9 mouse cellular contexts compared by ENCODE assay signal in genomic region chr2:103865319-103866171, GRCm38 (mm10).
DNase-seq lines count a peak whose midpoint lies in the region; ATAC-seq and TF ChIP-seq lines count a peak whose summit lies in the region.
"Had no signal": no experiment of that assay in that cellular context is flagged by ENCODE, and none has a peak within 500 bp of the region (broad histone marks: within the 10 kb centered on the region; RNA-seq: fewer than 3 reads in every experiment).

No protein-coding gene starts in this region.

- intact Hi-C loops in left cerebral cortex, postnatal 10 days (cut with DNase I): loop anchor here (10.0 kb wide), 1 partner anchor 301 kb away; the partner anchor contains the start of gene Abtb2

- WGBS in midbrain, embryonic 10.5 days: 77% methylated on average over 4 of the region's 4 CpGs
- WGBS in midbrain, embryonic 13.5 days: 77% methylated on average over 4 of the region's 4 CpGs
- whole genome bisulfite sequencing in heart, postnatal 0 days: 68% methylated on average over 4 of the region's 4 CpGs

- TF ChIP-seq POLR2A in cortical plate, adult 2 months (IDR thresholded peaks at IDR 0.05; ENCODE audit: extremely low read depth, insufficient read depth, low read length): no peak

- no peak overlapping the region for H3K9ac ChIP-seq in midbrain, embryonic 13.5 days (replicated peaks)
- H3K9ac ChIP-seq in heart, postnatal 0 days (replicated peaks; ENCODE audit: low read depth, low read length): no peak overlapping the region

- peak; percentile 58 for TF ChIP-seq CTCF in cortical plate, adult 2 months (IDR thresholded peaks at IDR 0.05; ENCODE audit: extremely low read depth, insufficient read depth, low read length)
- TF ChIP-seq CTCF in heart, postnatal 0 days (IDR thresholded peaks at IDR 0.05; ENCODE audit: low read depth): peak; percentile 60

- H3K27me3 ChIP-seq in midbrain, embryonic 10.5 days (ENCODE audit: low read depth, poor library complexity, severe bottlenecking): no peaks in the 10 kb centered on the region
- H3K27me3 ChIP-seq in midbrain, embryonic 13.5 days: no peaks in the 10 kb centered on the region
- H3K27me3 ChIP-seq in heart, postnatal 0 days (ENCODE audit: control insufficient read depth, insufficient read depth, low read length): no peaks in the 10 kb centered on the region

- H3K4me2 ChIP-seq in midbrain, embryonic 13.5 days (replicated peaks): no peak overlapping the region
- H3K4me2 ChIP-seq in heart, postnatal 0 days (ENCODE audit: low read depth, low read length): no peak overlapping the region

- ATAC-seq in midbrain, embryonic 13.5 days: no peak
- no peak; the same call in 1 of the 2 replicates for ATAC-seq in heart, postnatal 0 days (ENCODE audit: insufficient read depth, low read depth)

- no peak overlapping the region for H3K4me3 ChIP-seq in midbrain, embryonic 10.5 days
- H3K4me3 ChIP-seq in midbrain, embryonic 13.5 days (replicated peaks): no peak overlapping the region
- H3K4me3 ChIP-seq in cortical plate, adult 2 months (ENCODE audit: insufficient read depth, low read length): no peak overlapping the region
- no peak overlapping the region for H3K4me3 ChIP-seq in heart, postnatal 0 days (ENCODE audit: low read depth, low read length)

- H3K36me3 ChIP-seq in midbrain, embryonic 10.5 days: no peaks in the 10 kb centered on the region
- no peaks in the 10 kb centered on the region for H3K36me3 ChIP-seq in midbrain, embryonic 13.5 days
- H3K36me3 ChIP-seq in heart, postnatal 0 days (replicated peaks; ENCODE audit: control insufficient read depth, insufficient read depth, low read length): no peaks in the 10 kb centered on the region

- no peaks in the 10 kb centered on the region for H3K4me1 ChIP-seq in midbrain, embryonic 10.5 days
- no peaks in the 10 kb centered on the region for H3K4me1 ChIP-seq in midbrain, embryonic 13.5 days (replicated peaks)
- H3K4me1 ChIP-seq in cortical plate, adult 2 months (ENCODE audit: control insufficient read depth, insufficient read depth, low read length): no peaks in the 10 kb centered on the region
- H3K4me1 ChIP-seq in heart, postnatal 0 days (ENCODE audit: control insufficient read depth, insufficient read depth): no peaks in the 10 kb centered on the region

- TF ChIP-seq EP300 in heart, postnatal 0 days (IDR thresholded peaks at IDR 0.05; ENCODE audit: low read depth): no peak

- H3K9me3 ChIP-seq in midbrain, embryonic 10.5 days (replicated peaks): no peaks in the 10 kb centered on the region
- no peaks in the 10 kb centered on the region for H3K9me3 ChIP-seq in midbrain, embryonic 13.5 days
- no peaks in the 10 kb centered on the region for H3K9me3 ChIP-seq in heart, postnatal 0 days (replicated peaks; ENCODE audit: control insufficient read depth, low read length)

- no peak overlapping the region for H3K27ac ChIP-seq in midbrain, embryonic 10.5 days (replicated peaks)
- no peak overlapping the region for H3K27ac ChIP-seq in midbrain, embryonic 13.5 days
- H3K27ac ChIP-seq in cortical plate, adult 2 months (ENCODE audit: insufficient read depth, low read length): no peak overlapping the region
- H3K27ac ChIP-seq in heart, postnatal 0 days (ENCODE audit: low read depth): no peak overlapping the region
- H3K27ac ChIP-seq: macrophage had no signal

- peak; percentile 48 for DNase-seq in midbrain, embryonic 10.5 days (ENCODE audit: low spot score)
- DNase-seq in WW6 (ENCODE audit: low read depth, low spot score): peak; percentile 48
- DNase-seq in heart, postnatal 0 days (ENCODE audit: low spot score): no peak
- peak; percentile 36 to 49 for DNase-seq in left cerebral cortex, postnatal 10 days (ENCODE audit: extremely low spot score in 1 of 2, low spot score in 2 of 2)
- DNase-seq in retina, postnatal 1 day: peak; percentile 65
- DNase-seq in thymus, postnatal 4 days: peak; percentile 80
